Mouse (Mus musculus) heart, embryonic 13.5 days (tissue): ENCODE measurements at regions not wholly inside any gene's neighbourhood (a gene's known extent, or its start where the extent isn't known, plus 50 kb on each side); places are given as distances from the start of the nearest gene placed in this dataset.
A peak's percentile ranks its signal among the peaks of the same experiment; 100 is the strongest.
"Not testable (repeated sequence)": the region's sequence is repeated elsewhere in the genome, so short reads cannot be mapped to it uniquely, and the experiment has no call there.

Experiments used
- ATAC-seq: fragments of 200-750 bp; cut with Nextera tagmentation; 2 replicates; pipeline ENCODE4 v1.8.0; 2017; ENCODE audit warnings: moderate TSS enrichment; ENCODE audit not compliant: insufficient number of reproducible peaks, low FRiP score, low TSS enrichment; ENCODE audit errors: extremely low read depth
- H3K27ac ChIP-seq: fragments of 300-500 bp; sonication (generic); replicated peaks from 2 replicates; pipeline ENCODE4 v1.5.1; 2015; ENCODE audit warnings: moderate library complexity, mild to moderate bottlenecking, inconsistent platforms
- H3K27me3 ChIP-seq: fragments of 300-500 bp; sonication (generic); replicated peaks from 2 replicates; pipeline ENCODE4 v1.6.1; 2015; ENCODE audit warnings: mild to moderate bottlenecking, inconsistent platforms
- H3K36me3 ChIP-seq: fragments of 300-500 bp; sonication (generic); 2 replicates; pipeline ENCODE4 v1.6.1; 2015; ENCODE audit warnings: mild to moderate bottlenecking, inconsistent platforms
- H3K4me1 ChIP-seq: fragments of 300-500 bp; sonication (generic); 2 replicates; pipeline ENCODE4 v1.6.1; 2015; ENCODE audit warnings: inconsistent platforms
- H3K4me2 ChIP-seq: fragments of 300-500 bp; sonication (generic); 2 replicates; pipeline ENCODE4 v1.6.1; 2015; ENCODE audit warnings: inconsistent platforms, mild to moderate bottlenecking, moderate library complexity
- H3K4me3 ChIP-seq: fragments of 300-500 bp; sonication (generic); 2 replicates; pipeline ENCODE4 v1.5.1; 2015; ENCODE audit warnings: moderate library complexity, mild to moderate bottlenecking, inconsistent platforms
- H3K9ac ChIP-seq: fragments of 300-500 bp; sonication (generic); 2 replicates; pipeline ENCODE4 v1.6.1; 2015; ENCODE audit warnings: inconsistent platforms, mild to moderate bottlenecking, moderate library complexity
- H3K9me3 ChIP-seq: fragments of 300-500 bp; sonication (generic); 2 replicates; pipeline ENCODE4 v1.6.1; 2016; ENCODE audit warnings: inconsistent platforms
- WGBS: fragments of 180-500 bp; shearing (Covaris S2); methylation state at CpG from one replicate; pipeline ENCODE4 v1.1.7; 2015; ENCODE audit warnings: mixed read lengths; 5-methylcytosine and 5-hydroxymethylcytosine counted together

GRCm38 (mm10) chr7:129746639-129747038, 155.0 kb downstream of the Wdr11 start:
- Histone ChIP-seq H3K4me1 (peaks cover 4% of the 10 kb centered on the region; the same call in 1 of the 2 replicates), H3K9me3 (peaks cover 13% of the 10 kb centered on the region; the same call in 1 of the 2 replicates), H3K36me3 (no peaks in the 10 kb centered on the region), H3K4me2 (no peak overlapping the region), H3K9ac (no peak overlapping the region), H3K27me3 (no peaks in the 10 kb centered on the region), H3K27ac (no peak overlapping the region), H3K4me3 (no peak overlapping the region)
- no peak for ATAC-seq
- 70% methylated on average over 5 of the region's 5 CpGs for WGBS

DNA sequence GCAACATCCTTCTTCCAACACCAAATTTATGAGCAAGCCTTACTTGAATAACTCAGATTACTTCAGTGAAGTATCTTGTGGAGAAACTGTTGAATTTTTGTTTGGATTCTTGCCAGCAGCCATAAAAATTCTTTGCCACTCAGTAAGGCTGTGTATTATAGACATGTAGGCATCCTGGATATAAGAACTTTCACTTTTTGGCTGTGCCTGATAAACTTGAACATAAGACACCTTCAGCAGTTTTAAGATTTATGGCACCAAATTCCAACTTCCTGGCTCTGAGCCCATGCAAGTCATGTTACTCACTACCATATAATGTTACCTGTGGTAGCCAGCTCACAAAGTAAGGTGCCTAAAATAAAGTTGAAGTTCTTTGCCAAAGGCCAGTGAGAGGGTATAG, 159.3 kb downstream of the Wdr11 start:
- H3K36me3 ChIP-seq, result no peaks in the 10 kb centered on the region
- no peaks in the 10 kb centered on the region for H3K4me1 ChIP-seq
- H3K9me3 ChIP-seq, result peaks cover 13% of the 10 kb centered on the region; the same call in 1 of the 2 replicates
- H3K27ac ChIP-seq, result no peak overlapping the region
- H3K9ac ChIP-seq, result no peak overlapping the region
- no peak overlapping the region for H3K4me2 ChIP-seq
- H3K27me3 ChIP-seq, result no peaks in the 10 kb centered on the region
- H3K4me3 ChIP-seq, result no peak overlapping the region
- ATAC-seq, result no peak

DNA sequence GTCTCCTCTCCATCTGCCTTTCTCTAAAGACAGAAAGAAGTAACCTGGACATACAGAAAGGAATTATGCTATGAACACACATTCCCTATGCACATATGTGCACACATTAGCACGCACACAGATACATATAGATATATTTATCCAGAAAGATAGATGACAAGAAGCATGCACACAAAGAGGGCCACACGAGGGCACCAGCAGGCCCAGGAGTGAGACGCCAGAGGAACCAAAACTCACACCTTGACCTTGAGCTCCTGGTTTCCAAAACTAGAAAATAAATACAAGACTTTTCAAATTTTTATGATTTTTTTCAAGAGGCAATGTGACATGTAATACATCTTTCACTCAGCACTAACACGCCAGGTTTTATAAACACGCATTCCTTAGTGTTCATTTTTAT, 163.1 kb downstream of the Wdr11 start:
- Histone ChIP-seq H3K27ac (no peak overlapping the region), H3K9ac (no peak overlapping the region), H3K27me3 (no peaks in the 10 kb centered on the region), H3K4me3 (no peak overlapping the region), H3K4me1 (0 out of 2 replicates have a peak, but pooled peaks cover 2% of the 10 kb centered on the region), H3K36me3 (no peaks in the 10 kb centered on the region), H3K4me2 (no peak overlapping the region), H3K9me3 (no peaks in the 10 kb centered on the region)
- 66% methylated on average over 5 of the region's 5 CpGs for WGBS
- no peak for ATAC-seq

DNA sequence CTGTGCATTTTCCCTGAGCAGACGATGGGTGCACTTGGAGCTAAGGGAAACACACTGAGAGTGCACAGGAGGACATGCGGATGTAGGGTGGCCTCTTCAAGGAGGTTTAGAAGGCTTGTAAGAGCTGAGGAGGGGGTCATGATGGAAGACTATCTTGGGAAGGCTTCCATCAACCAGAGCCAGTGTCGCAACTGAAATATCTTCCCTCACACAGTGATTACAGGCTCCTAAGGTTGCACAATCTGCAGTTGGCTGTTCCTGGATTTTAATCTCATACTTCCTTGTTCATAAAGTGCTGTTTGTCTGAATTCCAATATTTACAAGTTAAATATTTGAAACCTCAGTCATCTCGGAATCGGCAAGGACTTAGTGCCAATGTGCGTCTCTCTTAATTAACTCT, 164.5 kb downstream of the Wdr11 start:
- Histone ChIP-seq H3K4me3 (no peak overlapping the region), H3K27me3 (no peaks in the 10 kb centered on the region), H3K9me3 (no peaks in the 10 kb centered on the region), H3K9ac (no peak overlapping the region), H3K4me2 (no peak overlapping the region), H3K4me1 (0 out of 2 replicates have a peak, but pooled peaks cover 7% of the 10 kb centered on the region), H3K36me3 (no peaks in the 10 kb centered on the region), H3K27ac (no peak overlapping the region)
- no peak for ATAC-seq
- 81% methylated on average over 6 of the region's 6 CpGs for WGBS

DNA sequence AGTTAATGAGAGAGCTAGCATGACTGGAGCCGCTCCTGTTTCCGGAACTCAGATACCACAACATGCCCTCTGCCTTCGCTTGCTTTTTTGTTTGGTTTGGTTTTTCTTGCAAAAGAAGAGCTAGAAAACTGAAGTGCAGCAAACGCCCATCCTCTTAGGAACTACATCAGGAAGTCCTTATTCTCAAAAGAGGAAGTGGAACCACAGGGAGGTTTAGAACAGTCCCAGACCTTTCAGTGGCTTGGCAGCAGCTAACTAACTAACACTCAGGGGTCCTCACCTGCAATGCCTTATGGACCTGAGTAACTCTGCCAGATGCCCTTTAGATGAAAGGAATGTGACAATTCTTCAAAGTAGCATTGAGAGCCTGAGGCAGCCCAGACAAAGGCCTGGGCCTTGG, 168.2 kb downstream of the Wdr11 start:
- no peak for ATAC-seq
- H3K4me2 ChIP-seq, result no peak overlapping the region
- no peak overlapping the region for H3K9ac ChIP-seq
- H3K36me3 ChIP-seq, result no peaks in the 10 kb centered on the region
- no peak overlapping the region for H3K27ac ChIP-seq
- no peaks in the 10 kb centered on the region for H3K27me3 ChIP-seq
- H3K4me3 ChIP-seq, result no peak overlapping the region
- 80% methylated on average over 4 of the region's 4 CpGs for WGBS
- H3K9me3 ChIP-seq, result no peaks in the 10 kb centered on the region
- H3K4me1 ChIP-seq, result peaks cover 22% of the 10 kb centered on the region

DNA sequence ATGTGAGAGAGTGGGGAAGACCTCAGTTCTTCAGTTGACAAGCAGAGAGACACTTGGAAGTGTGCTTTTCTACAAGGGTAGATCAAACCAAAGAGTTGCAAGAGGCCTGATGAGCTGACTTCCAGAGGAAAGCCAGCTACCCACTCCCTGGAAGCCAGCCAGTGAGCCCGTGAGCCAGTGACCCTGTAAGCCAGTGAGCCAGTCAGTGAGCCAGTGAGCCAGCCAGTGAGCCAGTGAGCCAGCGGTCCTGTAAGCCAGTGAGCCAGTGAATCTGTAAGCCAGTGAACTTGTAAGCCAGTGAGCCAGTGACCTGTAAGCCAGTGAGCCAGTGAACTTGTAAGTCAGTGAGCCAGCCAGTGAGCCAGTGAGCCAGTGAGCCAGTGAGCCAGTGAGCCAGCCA, 168.7 kb downstream of the Wdr11 start:
- Histone ChIP-seq H3K27ac (no peak overlapping the region), H3K27me3 (no peaks in the 10 kb centered on the region), H3K9me3 (no peaks in the 10 kb centered on the region), H3K36me3 (no peaks in the 10 kb centered on the region), H3K4me3 (no peak overlapping the region), H3K4me2 (no peak overlapping the region), H3K4me1 (peaks cover 22% of the 10 kb centered on the region), H3K9ac (no peak overlapping the region)
- ATAC-seq, result no peak
- WGBS, result 59% methylated on average over 2 of the region's 2 CpGs

GRCm38 (mm10) chr7:129763754-129764153, 172.1 kb downstream of the Wdr11 start:
- ATAC-seq, result no peak

GRCm38 (mm10) chr7:129764456-129764970, 172.8 kb downstream of the Wdr11 start:
- Histone ChIP-seq H3K4me1 (peaks cover 22% of the 10 kb centered on the region), H3K9ac (no peak overlapping the region), H3K36me3 (no peaks in the 10 kb centered on the region), H3K27me3 (no peaks in the 10 kb centered on the region), H3K4me3 (no peak overlapping the region), H3K27ac (no peak overlapping the region), H3K4me2 (no peak overlapping the region), H3K9me3 (no peaks in the 10 kb centered on the region)
- 87% methylated on average over 5 of the region's 5 CpGs for WGBS
- no peak for ATAC-seq

More at GRCm38 (mm10) chr7:129763754-129764153, 172.1 kb downstream of the Wdr11 start:
- Histone ChIP-seq H3K9me3 (no peaks in the 10 kb centered on the region), H3K27me3 (no peaks in the 10 kb centered on the region), H3K27ac (0 out of 2 replicates have a peak overlapping the region, but pooled peaks have one; percentile 4), H3K36me3 (no peaks in the 10 kb centered on the region), H3K9ac (no peak overlapping the region), H3K4me3 (no peak overlapping the region), H3K4me1 (peaks cover 22% of the 10 kb centered on the region), H3K4me2 (no peak overlapping the region)
- 22% methylated on average over 5 of the region's 5 CpGs for WGBS

GRCm38 (mm10) chr7:129765681-129766080, 174.0 kb downstream of the Wdr11 start:
- Histone ChIP-seq H3K4me2 (no peak overlapping the region), H3K9ac (no peak overlapping the region), H3K36me3 (no peaks in the 10 kb centered on the region), H3K9me3 (no peaks in the 10 kb centered on the region), H3K4me3 (no peak overlapping the region), H3K27ac (no peak overlapping the region), H3K4me1 (peaks cover 15% of the 10 kb centered on the region), H3K27me3 (no peaks in the 10 kb centered on the region)
- 83% methylated on average over 7 of the region's 7 CpGs for WGBS
- ATAC-seq, result no peak

GRCm38 (mm10) chr7:129766087-129766834, 174.6 kb downstream of the Wdr11 start:
- 68% methylated on average over 6 of the region's 6 CpGs for WGBS
- Histone ChIP-seq H3K9me3 (no peaks in the 10 kb centered on the region), H3K4me2 (no peak overlapping the region), H3K4me3 (no peak overlapping the region), H3K27ac (no peak overlapping the region), H3K4me1 (peaks cover 15% of the 10 kb centered on the region), H3K27me3 (no peaks in the 10 kb centered on the region), H3K36me3 (no peaks in the 10 kb centered on the region), H3K9ac (no peak overlapping the region)
- ATAC-seq, result no peak

DNA sequence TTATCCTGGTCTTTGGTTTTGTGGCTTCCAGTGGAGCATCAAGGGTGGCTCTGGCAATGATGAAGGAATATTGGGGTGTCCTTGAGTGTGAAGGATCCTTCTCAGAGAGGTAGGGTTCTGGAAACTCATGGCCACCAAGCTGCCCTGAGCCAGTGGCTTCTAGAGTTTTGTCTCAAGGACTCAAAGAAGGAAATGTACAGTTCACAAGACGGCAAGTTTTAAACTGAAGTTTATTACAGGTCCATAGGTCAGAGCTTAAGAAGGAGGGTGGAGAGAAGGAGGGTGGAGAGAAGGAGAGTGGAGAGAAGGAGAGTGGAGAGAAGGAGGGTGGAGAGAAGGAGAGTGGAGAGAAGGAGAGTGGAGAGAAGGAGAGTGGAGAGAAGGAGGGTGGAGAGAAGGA, 178.0 kb downstream of the Wdr11 start:
- not testable (repeated sequence) for H3K4me2 ChIP-seq, H3K27me3 ChIP-seq, H3K36me3 ChIP-seq, ATAC-seq, H3K9ac ChIP-seq, H3K27ac ChIP-seq, H3K4me3 ChIP-seq, H3K9me3 ChIP-seq
- peaks cover 12% of the 10 kb centered on the region for H3K4me1 ChIP-seq
- WGBS, result 76% methylated on average over 1 of the region's 1 CpGs

DNA sequence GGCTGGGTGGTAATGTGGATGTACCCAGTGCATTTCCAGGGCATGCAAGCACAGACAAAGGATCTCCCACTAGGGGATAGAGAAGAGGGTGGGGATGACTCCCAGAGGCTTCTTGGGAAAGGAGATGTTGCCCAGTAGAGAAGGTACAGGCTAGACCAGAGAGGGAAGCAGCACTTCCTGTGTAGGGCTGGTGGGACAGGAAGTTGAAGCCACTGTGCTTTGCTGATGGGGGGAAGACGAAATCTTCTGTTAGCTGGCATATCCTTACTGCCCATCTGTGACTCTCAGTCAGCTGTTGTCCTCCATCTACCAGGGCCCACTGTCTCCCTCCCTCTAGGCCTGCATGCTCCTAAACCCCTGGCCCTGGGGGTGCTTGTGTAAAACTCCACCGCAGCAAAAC, 180.2 kb downstream of the Wdr11 start:
- 70% methylated on average over 2 of the region's 2 CpGs for WGBS

More for the DNA sequence above, 180.2 kb downstream of the Wdr11 start:
- Histone ChIP-seq H3K27ac (no peak overlapping the region), H3K4me2 (no peak overlapping the region), H3K9me3 (no peaks in the 10 kb centered on the region), H3K4me3 (no peak overlapping the region), H3K4me1 (peaks cover 14% of the 10 kb centered on the region), H3K9ac (no peak overlapping the region), H3K36me3 (no peaks in the 10 kb centered on the region), H3K27me3 (peaks cover 20% of the 10 kb centered on the region)
- ATAC-seq, result no peak
